Mouse (Mus musculus) midbrain, postnatal 0 days (tissue): Measurements from ENCODE around the gene Card19. TPM values are rescaled to one million over a fixed set of nuclear protein-coding genes. Genes with fewer than 3 reads are reported as not detected.
A peak's percentile ranks its signal among the peaks of the same experiment; 100 is the strongest.

Experiments
- ATAC-seq: fragments of 200-750 bp; cut with Nextera tagmentation; 2 replicates; pipeline ENCODE4 v1.8.0; 2017; ENCODE audit warnings: moderate number of reproducible peaks, mild to moderate bottlenecking, moderate TSS enrichment, moderate library complexity; ENCODE audit not compliant: low FRiP score
- DNase-seq: peaks from one replicate; pipeline ENCODE4 v3.0.0-alpha.2; 2015; ENCODE audit warnings: low spot score
- H3K27ac ChIP-seq: fragments of 300-500 bp; sonication (generic); 2 replicates; pipeline ENCODE4 v1.5.1; 2014; ENCODE audit warnings: low read depth, mild to moderate bottlenecking, low read length, mixed read lengths
- H3K27me3 ChIP-seq: fragments of 300-500 bp; sonication (generic); 2 replicates; pipeline ENCODE4 v1.6.1; 2014; ENCODE audit warnings: low read length, control low read depth, mixed read lengths; ENCODE audit not compliant: insufficient read depth
- H3K36me3 ChIP-seq: fragments of 300-500 bp; sonication (generic); 2 replicates; pipeline ENCODE4 v1.6.1; 2014; ENCODE audit warnings: low read length, control low read depth, mixed read lengths; ENCODE audit not compliant: insufficient read depth
- H3K4me1 ChIP-seq: fragments of 300-500 bp; sonication (generic); 2 replicates; pipeline ENCODE4 v1.6.1; 2014; ENCODE audit warnings: mild to moderate bottlenecking, control low read depth, antibody characterized with exemption, low read length, mixed read lengths; ENCODE audit not compliant: insufficient read depth
- H3K4me2 ChIP-seq: fragments of 300-500 bp; sonication (generic); 2 replicates; pipeline ENCODE4 v1.6.1; 2014; ENCODE audit warnings: low read depth, mild to moderate bottlenecking, low read length, mixed read lengths; ENCODE audit not compliant: poor library complexity, severe bottlenecking
- H3K4me3 ChIP-seq: fragments of 300-500 bp; sonication (generic); 2 replicates; pipeline ENCODE4 v1.5.1; 2014; ENCODE audit warnings: low read depth, mild to moderate bottlenecking, low read length, moderate library complexity
- H3K9ac ChIP-seq: fragments of 300-500 bp; sonication (generic); replicated peaks from 2 replicates; pipeline ENCODE4 v1.6.1; 2014; ENCODE audit warnings: mild to moderate bottlenecking, low read length, moderate library complexity, mixed read lengths; ENCODE audit not compliant: poor library complexity, severe bottlenecking
- H3K9me3 ChIP-seq: fragments of 300-500 bp; sonication (generic); 2 replicates; pipeline ENCODE4 v1.6.1; 2016; ENCODE audit warnings: low read length, control low read depth
- CTCF ChIP-seq: IDR thresholded peaks from 2 replicates; pipeline ENCODE4 v1.5.1; 2016; ENCODE audit warnings: antibody characterized with exemption, mild to moderate bottlenecking
- WGBS: fragments of 180-500 bp; shearing (Covaris S2); extraction: QIAGEN DNeasy Blood & Tissue Kit; methylation state at CpG from one replicate; pipeline ENCODE4 v1.1.7; 2014; 5-methylcytosine and 5-hydroxymethylcytosine counted together
- polyA plus RNA-seq: library from polyadenylated mRNA; unstranded; fragments of >200 nt; fragmentation: Nextera tagmentation; extraction: Ambion mirVana; gene quantifications from 2 replicates; pipeline ENCODE4 v1.2.1, GENCODE M21; 2015
- total RNA-seq: library from RNA; depleted of rRNA; stranded (reverse); fragments of >200 nt; gene quantifications from 2 replicates; pipeline ENCODE4 v1.2.3, GENCODE M21; 2014

The Card19 gene
- total and polyA plus RNA-seq, 2 experiments from 2014 or later: 32.7 to 44.5 TPM

- Histone ChIP-seq H3K27ac (no peak overlapping the region), H3K4me1 (peaks cover 6% of the 10 kb centered on the region; the same call in 1 of the 2 replicates), H3K4me3 (no peak overlapping the region), H3K9me3 (no peaks in the 10 kb centered on the region), H3K4me2 (no peak overlapping the region), H3K9ac (no peak overlapping the region), H3K36me3 (no peaks in the 10 kb centered on the region), H3K27me3 (peaks cover 23% of the 10 kb centered on the region)
- TF ChIP-seq CTCF: no peak
- ATAC-seq: no peak
- WGBS: 24% methylated on average over 4 of the region's 4 CpGs
- DNase-seq: no peak
These were observed 35.1 kb upstream of the Card19 start for GRCm38 (mm10) chr13:49250716-49251517.

DNA sequence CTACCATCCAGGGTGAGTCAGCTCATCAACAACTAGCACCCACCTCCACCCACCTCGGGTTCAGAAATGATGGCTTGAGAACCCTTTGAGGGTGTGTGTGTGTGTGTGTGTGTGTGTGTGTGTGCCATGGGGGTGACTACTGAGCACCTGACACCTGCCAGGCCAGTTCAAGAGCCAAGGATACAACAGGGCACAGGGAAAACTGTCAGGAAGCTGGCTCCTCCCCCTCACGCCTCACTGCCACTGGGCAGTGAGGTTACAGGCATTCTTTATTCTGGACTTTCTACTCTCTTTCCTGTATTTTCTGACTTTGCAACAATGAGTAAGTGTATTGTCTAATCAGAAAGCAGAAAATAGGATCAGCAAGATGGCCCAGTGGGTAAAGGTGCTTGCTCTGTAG, 33.8 kb upstream of the Card19 start:
- H3K4me2 ChIP-seq: no peak overlapping the region
- H3K9me3 ChIP-seq: no peaks in the 10 kb centered on the region
- 66% methylated on average over 2 of the region's 2 CpGs for WGBS
- no peak overlapping the region for H3K9ac ChIP-seq
- no peak for TF ChIP-seq CTCF
- no peak overlapping the region for H3K27ac ChIP-seq
- no peaks in the 10 kb centered on the region for H3K36me3 ChIP-seq
- ATAC-seq: no peak
- H3K4me3 ChIP-seq: no peak overlapping the region
- peaks cover 23% of the 10 kb centered on the region for H3K27me3 ChIP-seq
- no peak for DNase-seq
- H3K4me1 ChIP-seq: peaks cover 6% of the 10 kb centered on the region; the same call in 1 of the 2 replicates

DNA sequence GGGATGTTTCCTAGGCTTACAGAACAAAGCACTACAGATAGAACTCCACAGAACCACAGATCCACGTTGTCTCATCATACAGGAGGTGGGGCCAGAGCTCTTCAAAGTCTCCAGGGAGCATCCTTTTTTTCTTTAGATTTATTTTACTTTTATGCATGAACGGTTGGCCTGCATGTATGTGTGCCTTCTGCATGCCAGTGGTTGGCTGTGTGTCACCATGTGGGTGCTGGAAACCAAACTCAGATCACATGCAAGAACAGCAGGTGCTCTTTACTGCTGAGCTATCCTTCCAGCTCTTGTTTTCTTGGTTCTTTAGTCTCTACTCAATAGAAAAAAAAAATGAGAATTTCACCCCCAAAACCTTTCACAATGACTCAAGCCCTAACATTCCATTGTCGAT, 33.1 kb upstream of the Card19 start:
- Histone ChIP-seq H3K4me2 (no peak overlapping the region), H3K36me3 (no peaks in the 10 kb centered on the region)

DNA sequence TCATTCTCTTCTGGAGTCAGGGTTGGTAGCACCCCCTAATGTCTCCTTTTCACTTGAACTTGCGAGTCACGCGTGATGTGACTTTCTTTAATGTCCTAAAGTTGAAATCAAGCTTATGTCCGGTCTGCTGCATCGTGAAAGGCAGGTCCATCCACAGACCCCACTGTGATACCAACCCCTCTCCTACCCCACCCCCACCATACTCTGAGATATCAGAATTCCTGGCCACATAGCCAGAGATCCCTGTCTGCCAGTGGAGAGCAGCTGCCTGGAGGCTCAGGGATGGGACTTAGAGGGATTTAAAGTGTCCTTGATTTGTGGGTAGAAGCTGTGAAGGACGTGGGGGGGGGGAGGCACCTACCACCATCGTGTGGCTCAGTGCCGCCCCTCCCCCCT, 32.6 kb upstream of the Card19 start, which contains the start of gene Susd3:
Susd3 (minus strand) TSS at position 240 of the 396 bp plus-strand sequence.
- Histone ChIP-seq H3K9me3 (no peaks in the 10 kb centered on the region), H3K4me3 (peak within 1 kb of the TSS; percentile 31), H3K9ac (no peak within 1 kb of the TSS), H3K36me3 (no peaks in the 10 kb centered on the region), H3K27ac (no peak within 1 kb of the TSS), H3K4me1 (peaks cover 6% of the 10 kb centered on the region; the same call in 1 of the 2 replicates), H3K27me3 (peaks cover 23% of the 10 kb centered on the region), H3K4me2 (peak within 1 kb of the TSS; percentile 59)
- 11% methylated on average over 7 of the region's 8 CpGs for WGBS
- ATAC-seq: 0 out of 2 replicates have a peak, but pooled peaks have one; percentile 13
- DNase-seq: no peak
- TF ChIP-seq CTCF: no peak

More for the DNA sequence above, 33.1 kb upstream of the Card19 start:
- no peak overlapping the region for H3K27ac ChIP-seq
- H3K9me3 ChIP-seq: no peaks in the 10 kb centered on the region
- H3K4me3 ChIP-seq: no peak overlapping the region
- H3K4me1 ChIP-seq: peaks cover 6% of the 10 kb centered on the region; the same call in 1 of the 2 replicates
- 50% methylated on average over 3 of the region's 3 CpGs for whole genome bisulfite sequencing
- ATAC-seq (0 out of 2 replicates have a peak, but pooled peaks have one; percentile 8), DNase-seq (no peak)
- TF ChIP-seq CTCF: no peak
- H3K9ac ChIP-seq: no peak overlapping the region
- H3K27me3 ChIP-seq: peaks cover 23% of the 10 kb centered on the region

DNA sequence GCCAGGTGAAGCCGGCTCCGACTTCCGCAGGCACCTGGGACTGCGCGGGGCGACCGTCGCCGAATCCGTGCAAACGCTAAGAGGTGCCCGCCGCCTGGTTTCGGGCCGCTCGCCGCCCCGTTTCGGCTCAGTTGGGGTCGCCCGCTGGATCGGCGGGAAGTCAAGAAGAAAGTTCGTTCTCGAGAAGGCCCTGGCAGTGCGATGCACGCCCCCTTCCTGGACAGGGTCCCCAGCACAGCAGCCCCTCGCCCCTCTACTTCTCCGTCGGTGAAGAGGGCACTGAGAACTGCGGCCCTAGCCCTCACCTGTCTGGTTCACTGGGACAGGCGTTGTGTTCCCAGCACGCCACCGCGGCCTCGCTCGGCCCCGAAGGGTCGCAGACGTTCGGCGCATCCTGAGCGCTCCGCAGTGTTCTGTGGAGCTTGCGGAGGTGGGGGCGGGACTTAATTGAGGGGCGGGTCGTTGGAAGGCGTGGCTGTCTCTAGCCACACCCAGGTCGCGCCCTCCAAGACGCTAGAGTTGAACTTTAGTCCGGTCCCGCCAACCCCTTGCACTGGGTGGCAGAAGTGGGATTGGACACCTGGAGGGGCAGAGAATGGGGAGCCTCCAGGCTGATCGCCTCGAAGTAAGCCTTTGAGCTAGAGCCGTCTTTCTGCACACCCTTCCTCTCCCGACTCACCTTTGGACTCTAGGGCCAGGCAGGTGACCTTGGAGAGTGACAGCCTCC, 32.1 kb upstream of the Card19 start:
- Histone ChIP-seq H3K27ac (no peak overlapping the region), H3K27me3 (peaks cover 23% of the 10 kb centered on the region), H3K4me2 (peak overlapping the region; percentile 59), H3K9ac (no peak overlapping the region), H3K36me3 (no peaks in the 10 kb centered on the region), H3K9me3 (no peaks in the 10 kb centered on the region), H3K4me1 (peaks cover 6% of the 10 kb centered on the region; the same call in 1 of the 2 replicates), H3K4me3 (peak overlapping the region; percentile 31)
- DNase-seq: no peak
- 1% methylated on average over 58 of the region's 58 CpGs for WGBS
- no peak; the same call in 1 of the 2 replicates for ATAC-seq
- TF ChIP-seq CTCF: no peak
